Comparison of ENCODE assay signal across 19 mouse cellular contexts in the genomic region with DNA sequence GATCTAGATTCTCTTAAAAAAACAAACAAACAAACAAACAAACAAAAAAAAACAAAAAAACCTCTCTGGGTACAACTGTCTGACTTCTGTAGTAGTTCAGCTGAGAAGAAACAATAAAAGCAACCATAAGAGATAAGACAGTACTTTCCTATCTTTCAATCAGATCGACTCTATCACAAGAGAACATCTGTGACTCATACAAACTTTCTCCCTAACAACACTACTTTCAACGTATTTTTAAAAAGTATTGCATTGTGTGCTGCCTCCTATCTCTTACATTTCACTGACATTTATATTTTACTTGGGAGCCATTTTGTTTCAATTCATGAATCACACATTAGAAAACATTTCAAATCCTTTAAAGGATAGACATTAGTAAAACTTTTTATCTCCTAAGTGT.
"Had no signal": no experiment of that assay in that cellular context is flagged by ENCODE, and none has a peak within 500 bp of the region (broad histone marks: within the 10 kb centered on the region; RNA-seq: fewer than 3 reads in every experiment).

No protein-coding gene starts in this region.

- ATAC-seq: lung, postnatal 0 days; midbrain, embryonic 16.5 days had no signal

- H3K9me3 ChIP-seq: lung, embryonic 15.5 days; midbrain, embryonic 10.5 days; midbrain, embryonic 12.5 days; neural tube, embryonic 13.5 days; neural tube, embryonic 15.5 days had no signal

- H3K4me3 ChIP-seq: lung, embryonic 15.5 days; midbrain, embryonic 10.5 days; midbrain, embryonic 12.5 days; myocyte; neural tube, embryonic 13.5 days; neural tube, embryonic 15.5 days had no signal

- H3K4me1 ChIP-seq: lung, embryonic 15.5 days; midbrain, embryonic 10.5 days; midbrain, embryonic 12.5 days; neural tube, embryonic 13.5 days; neural tube, embryonic 15.5 days had no signal

- DNase-seq: lung, adult 2 months; lung, postnatal 4 days; midbrain, embryonic 14.5 days; retina, postnatal 1 day; right cerebral cortex, adult 18-20 months; right cerebral cortex, postnatal 25 days; right cerebral cortex, postnatal 4 days; spleen, adult 18-20 months; thymus, adult 2 months; thymus, postnatal 25 days; thymus, postnatal 4 days had no signal

- H3K27me3 ChIP-seq: lung, embryonic 15.5 days; midbrain, embryonic 12.5 days; neural tube, embryonic 13.5 days; neural tube, embryonic 15.5 days had no signal
